Mouse (Mus musculus) embryonic facial prominence, embryonic 13.5 days (tissue): ENCODE data around the gene Gm30191. TPM values are rescaled to one million over a fixed set of nuclear protein-coding genes. Genes with fewer than 3 reads are reported as not detected.
"Not testable (repeated sequence)": the region's sequence is repeated elsewhere in the genome, so short reads cannot be mapped to it uniquely, and the experiment has no call there.

Experiments
- ATAC-seq: fragments of 200-750 bp; cut with Nextera tagmentation; 2 replicates; pipeline ENCODE4 v1.8.0; 2017; ENCODE audit warnings: low read depth; ENCODE audit not compliant: insufficient number of reproducible peaks, insufficient read depth, low FRiP score, low TSS enrichment
- H3K27ac ChIP-seq: fragments of 300-500 bp; sonication (generic); 2 replicates; pipeline ENCODE4 v1.5.1; 2015; ENCODE audit warnings: moderate library complexity, mild to moderate bottlenecking, inconsistent platforms
- H3K27me3 ChIP-seq: fragments of 300-500 bp; sonication (generic); 2 replicates; pipeline ENCODE4 v1.6.1; 2015; ENCODE audit warnings: mild to moderate bottlenecking, inconsistent platforms
- H3K36me3 ChIP-seq: fragments of 300-500 bp; sonication (generic); 2 replicates; pipeline ENCODE4 v1.6.1; 2015; ENCODE audit warnings: mild to moderate bottlenecking, inconsistent platforms
- H3K4me1 ChIP-seq: fragments of 300-500 bp; sonication (generic); 2 replicates; pipeline ENCODE4 v1.6.1; 2015; ENCODE audit warnings: inconsistent platforms
- H3K4me2 ChIP-seq: fragments of 300-500 bp; sonication (generic); 2 replicates; pipeline ENCODE4 v1.6.1; 2015; ENCODE audit warnings: moderate library complexity, mild to moderate bottlenecking, inconsistent platforms
- H3K4me3 ChIP-seq: fragments of 300-500 bp; sonication (generic); 2 replicates; pipeline ENCODE4 v1.5.1; 2015; ENCODE audit warnings: mild to moderate bottlenecking, inconsistent platforms
- H3K9ac ChIP-seq: fragments of 300-500 bp; sonication (generic); 2 replicates; pipeline ENCODE4 v1.6.1; 2015; ENCODE audit warnings: mild to moderate bottlenecking, inconsistent platforms
- H3K9me3 ChIP-seq: fragments of 300-500 bp; sonication (generic); 2 replicates; pipeline ENCODE4 v1.6.1; 2016; ENCODE audit warnings: inconsistent platforms
- WGBS: fragments of 180-500 bp; shearing (Covaris S2); methylation state at CpG from one replicate; pipeline ENCODE4 v1.1.7; 2015; ENCODE audit warnings: mixed read lengths; 5-methylcytosine and 5-hydroxymethylcytosine counted together
- polyA plus RNA-seq: library from polyadenylated mRNA; unstranded; fragments of >200 nt; fragmentation: Nextera tagmentation; extraction: Ambion mirVana; gene quantifications from 2 replicates; pipeline ENCODE4 v1.2.1, GENCODE M21; 2015

Gm30191 gene
- polyA plus RNA-seq, 1 experiment from 2014 or later, result not detected

DNA sequence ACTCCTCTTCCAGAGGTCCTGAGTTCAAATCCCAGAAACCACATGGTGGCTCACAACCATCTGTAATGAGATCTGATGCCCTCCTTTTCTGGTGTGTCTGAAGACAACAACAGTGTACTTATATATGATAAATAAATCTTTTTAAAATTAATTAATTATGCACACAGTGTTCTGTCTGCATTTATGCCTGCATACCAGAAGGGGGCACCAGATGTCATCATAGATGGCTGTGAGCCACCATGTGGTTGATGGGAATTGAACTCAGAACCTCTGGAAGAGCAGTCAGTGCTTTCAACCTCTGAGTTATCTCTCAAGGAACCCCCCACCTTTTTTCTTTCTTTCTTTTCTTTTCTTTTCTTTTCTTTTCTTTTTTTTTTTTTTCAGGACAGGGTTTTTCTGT is 22.9 kb downstream of the Gm30191 start:
- ATAC-seq, H3K27ac ChIP-seq: not testable (repeated sequence)

DNA sequence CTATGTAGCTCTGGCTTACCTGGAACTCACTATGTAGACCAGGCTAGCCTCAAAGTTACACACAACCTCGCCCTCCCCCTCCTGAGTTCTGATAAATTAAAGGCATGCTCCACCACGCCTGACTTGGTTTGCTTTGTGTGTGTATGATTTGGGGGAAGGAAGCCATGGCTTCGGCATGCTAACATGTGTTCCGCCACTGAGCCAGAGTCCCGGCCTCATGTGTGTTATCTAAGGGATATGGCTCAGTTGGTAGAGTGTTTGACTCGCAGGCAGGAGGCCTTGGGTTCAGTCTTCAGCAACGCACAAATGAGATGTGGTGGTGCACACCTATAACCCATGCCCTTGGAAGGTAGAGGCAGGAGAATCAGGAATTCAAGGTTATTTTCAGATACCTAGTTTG is 25.2 kb downstream of the Gm30191 start:
- Histone ChIP-seq H3K36me3 (peaks cover 14% of the 10 kb centered on the region), H3K27me3 (no peaks in the 10 kb centered on the region), H3K4me1 (peaks cover 12% of the 10 kb centered on the region; the same call in 1 of the 2 replicates), H3K9ac (no peak overlapping the region), H3K9me3 (no peaks in the 10 kb centered on the region), H3K27ac (no peak overlapping the region), H3K4me2 (no peak overlapping the region), H3K4me3 (no peak overlapping the region)
- 87% methylated on average over 7 of the region's 7 CpGs for WGBS
- ATAC-seq, result no peak

More for the DNA sequence above, 22.9 kb downstream of the Gm30191 start:
- H3K9me3 ChIP-seq, H3K4me2 ChIP-seq, H3K36me3 ChIP-seq, H3K4me3 ChIP-seq, H3K27me3 ChIP-seq, H3K9ac ChIP-seq: not testable (repeated sequence)
- peaks cover 12% of the 10 kb centered on the region; the same call in 1 of the 2 replicates for H3K4me1 ChIP-seq

DNA sequence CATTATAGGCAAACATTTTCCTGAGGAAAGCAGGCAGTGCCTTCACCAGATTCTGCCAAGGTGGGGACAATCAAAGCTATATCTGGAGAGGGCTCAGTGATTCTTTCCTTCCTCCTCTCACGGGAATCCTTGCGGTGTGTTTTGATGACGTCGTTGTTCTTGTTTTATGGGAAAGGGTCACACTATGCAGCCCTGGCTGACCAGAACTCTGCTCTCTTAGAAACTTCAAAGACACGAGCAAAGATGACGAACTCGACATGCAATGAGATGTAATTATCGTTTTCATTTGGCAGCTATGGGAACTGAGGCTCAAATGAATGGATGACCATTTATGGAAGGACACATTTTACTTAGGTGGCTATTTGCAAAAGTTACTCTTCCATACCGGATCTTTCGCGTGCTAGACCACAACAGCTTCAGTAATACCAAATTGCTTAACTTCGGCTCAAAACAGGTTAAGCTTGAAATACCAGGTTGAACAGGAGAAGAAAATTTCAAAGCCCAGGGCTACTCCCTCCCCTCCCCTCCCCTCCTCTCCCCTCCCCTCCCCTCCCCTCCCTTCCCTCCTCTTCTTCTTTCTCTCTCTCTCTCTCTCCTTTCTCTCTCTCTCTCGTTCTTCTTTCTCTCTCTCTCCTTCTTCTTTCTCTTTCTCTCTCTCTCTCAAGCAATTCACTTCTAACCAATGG is 26.1 kb downstream of the Gm30191 start:
- Histone ChIP-seq H3K27me3 (no peaks in the 10 kb centered on the region), H3K4me2 (peak overlapping the region; percentile 52), H3K9ac (no peak overlapping the region), H3K27ac (no peak overlapping the region), H3K4me3 (peak overlapping the region; percentile 18), H3K4me1 (peaks cover 12% of the 10 kb centered on the region; the same call in 1 of the 2 replicates), H3K9me3 (no peaks in the 10 kb centered on the region), H3K36me3 (peaks cover 23% of the 10 kb centered on the region)
- ATAC-seq, result no peak
- 24% methylated on average over 12 of the region's 13 CpGs for WGBS

DNA sequence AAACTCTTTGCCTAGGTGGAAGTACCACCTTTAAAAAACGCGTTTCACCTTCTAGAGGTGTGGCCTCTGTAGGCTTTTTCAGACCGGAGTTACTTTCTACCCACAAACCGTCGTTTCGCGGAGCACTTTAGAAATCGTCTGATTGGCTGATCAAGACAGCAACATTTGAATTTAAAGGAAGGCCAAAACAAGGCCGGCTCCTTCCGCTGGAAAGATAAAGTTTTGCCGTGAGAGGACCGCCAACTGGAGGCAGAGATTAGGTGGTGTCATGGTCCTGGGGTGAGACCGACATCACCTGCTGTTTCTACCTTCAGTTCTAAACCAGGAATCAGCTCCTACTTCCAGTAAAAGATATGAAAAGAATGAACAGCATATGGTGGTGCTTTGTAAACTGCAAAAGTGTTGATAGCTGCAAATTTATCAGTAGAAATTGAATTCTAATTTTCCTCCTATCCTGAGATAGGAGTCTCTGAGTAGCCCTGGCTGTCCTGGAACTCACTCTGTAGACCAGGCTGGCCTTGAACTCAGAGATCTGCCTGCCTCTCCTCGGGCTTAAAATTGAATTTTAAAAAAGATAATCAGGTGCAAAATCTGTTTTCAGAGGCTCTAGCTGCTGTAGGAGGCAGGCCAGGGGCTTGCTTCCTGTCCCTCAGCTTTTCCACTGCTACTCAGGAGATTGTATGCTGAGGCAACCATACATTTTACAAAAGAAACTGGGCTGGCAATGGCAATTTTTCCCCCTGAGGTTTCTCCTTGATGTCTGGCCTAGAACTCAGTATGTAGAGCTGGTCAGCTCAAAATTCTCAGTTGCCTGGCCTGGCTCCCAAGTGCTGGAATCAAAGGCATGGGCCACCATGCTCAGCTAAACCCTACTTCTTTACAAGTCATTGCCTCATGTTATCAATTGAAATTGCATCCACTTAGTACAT is 26.9 kb downstream of the Gm30191 start:
- WGBS, result 4% methylated on average over 14 of the region's 14 CpGs
- Histone ChIP-seq H3K9me3 (no peaks in the 10 kb centered on the region), H3K4me1 (peaks cover 12% of the 10 kb centered on the region; the same call in 1 of the 2 replicates), H3K27ac (no peak overlapping the region), H3K4me3 (peak overlapping the region; percentile 18), H3K9ac (no peak overlapping the region), H3K36me3 (peaks cover 29% of the 10 kb centered on the region), H3K4me2 (peak overlapping the region; percentile 52), H3K27me3 (no peaks in the 10 kb centered on the region)
- ATAC-seq, result no peak

DNA sequence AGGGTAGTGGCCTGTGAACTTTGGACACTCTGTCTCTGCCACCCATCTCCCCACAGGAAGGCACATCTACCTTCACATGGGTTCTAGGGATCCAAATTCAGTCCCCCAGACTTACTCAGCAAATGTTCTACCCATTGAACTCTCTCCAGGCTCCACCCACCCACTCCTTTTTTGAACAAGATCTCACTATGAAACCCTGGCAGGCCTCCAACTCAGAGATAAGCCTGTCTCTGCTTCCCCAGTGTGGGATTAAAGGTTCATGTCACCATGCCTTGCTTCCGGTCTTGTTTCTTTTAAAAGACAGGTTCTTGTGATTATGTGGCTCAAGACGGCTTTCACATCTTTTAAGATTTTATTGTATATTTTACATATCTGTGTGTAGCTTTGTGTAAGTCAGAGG is 38.2 kb downstream of the Gm30191 start:
- Histone ChIP-seq H3K4me3 (no peak overlapping the region), H3K4me2 (no peak overlapping the region), H3K27ac (no peak overlapping the region), H3K27me3 (no peaks in the 10 kb centered on the region), H3K4me1 (peaks cover 20% of the 10 kb centered on the region), H3K9ac (no peak overlapping the region), H3K36me3 (peaks cover 43% of the 10 kb centered on the region), H3K9me3 (no peaks in the 10 kb centered on the region)
- WGBS, result 90% methylated on average over 2 of the region's 2 CpGs
- no peak for ATAC-seq

DNA sequence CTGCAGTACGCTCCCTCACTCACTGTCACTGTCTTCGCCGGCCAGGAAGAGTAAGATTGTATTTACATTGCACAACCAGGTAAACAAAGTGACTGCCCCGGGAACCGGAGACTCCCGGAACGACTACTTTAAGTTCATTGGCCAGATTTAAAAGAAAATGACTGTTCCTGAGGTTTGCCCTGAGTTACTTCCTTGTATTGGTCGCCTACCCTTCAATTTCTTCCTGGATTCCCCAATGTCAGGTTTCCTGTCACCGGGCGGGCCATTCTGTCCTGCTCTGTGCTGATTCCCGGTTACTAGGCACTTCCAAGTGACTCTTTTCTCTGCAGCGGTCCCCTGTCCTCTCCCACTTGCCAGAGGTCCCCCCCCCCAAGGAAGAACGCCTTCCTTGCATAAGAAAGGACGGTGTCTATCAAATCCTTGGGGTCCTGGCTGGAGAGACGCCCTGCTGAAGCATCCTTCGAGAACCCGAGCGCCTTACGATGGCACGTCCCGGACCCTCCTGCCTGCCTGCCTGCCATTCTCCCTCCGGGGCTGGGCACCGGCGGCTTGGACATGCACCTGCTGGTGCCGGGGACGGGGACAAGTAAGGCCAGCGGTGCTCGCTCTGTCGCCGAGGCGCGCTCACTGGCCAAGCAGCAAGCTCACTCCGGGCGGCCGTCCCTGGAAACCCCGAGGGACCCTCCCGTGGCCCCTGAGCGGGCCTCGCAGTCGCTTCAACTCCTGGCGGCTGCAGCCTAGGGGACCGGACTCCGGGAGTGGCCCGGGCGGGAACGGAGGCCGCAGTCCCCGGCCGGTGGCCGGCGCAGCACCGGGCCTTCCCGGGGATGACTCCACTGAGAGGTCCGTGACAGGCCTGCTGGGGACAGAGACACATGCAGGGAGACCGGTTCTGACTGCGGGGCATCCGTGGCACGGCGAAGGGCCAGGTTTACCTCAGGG is 39.8 kb downstream of the Gm30191 start:
- Histone ChIP-seq H3K36me3 (peaks cover 29% of the 10 kb centered on the region), H3K4me3 (peak overlapping the region; percentile 100), H3K27ac (peak overlapping the region; percentile 100), H3K4me2 (peak overlapping the region; percentile 91), H3K9ac (peak overlapping the region; percentile 99), H3K4me1 (peaks cover 20% of the 10 kb centered on the region), H3K27me3 (no peaks in the 10 kb centered on the region), H3K9me3 (no peaks in the 10 kb centered on the region)
- peak; percentile 21; the same call in 1 of the 2 replicates for ATAC-seq
- 3% methylated on average over 59 of the region's 59 CpGs for WGBS

DNA sequence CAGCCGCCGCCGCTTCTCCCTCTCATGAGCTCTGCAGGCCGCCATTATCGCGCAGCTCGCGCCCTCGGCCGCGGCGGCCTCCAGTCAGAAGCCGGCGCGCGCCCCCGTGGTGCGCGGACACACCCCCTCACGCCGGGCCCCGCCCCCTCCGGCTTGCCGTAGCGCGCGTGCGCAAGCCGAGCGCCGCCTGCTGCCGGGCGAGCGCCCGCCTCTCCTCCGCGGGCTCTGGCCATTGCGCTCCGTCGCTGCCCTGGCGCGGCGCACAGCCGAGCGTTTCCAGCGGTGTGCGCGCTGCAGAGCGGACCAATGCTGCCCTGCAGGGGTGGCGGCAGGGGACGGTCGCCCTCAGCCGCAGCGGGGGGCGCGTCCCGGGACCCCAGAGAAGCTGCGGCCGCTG is 40.4 kb downstream of the Gm30191 start:
- peak; percentile 94 for ATAC-seq
- peaks cover 23% of the 10 kb centered on the region for H3K36me3 ChIP-seq
- H3K27ac ChIP-seq, result peak overlapping the region; percentile 100
- H3K4me3 ChIP-seq, result peak overlapping the region; percentile 100
- peak overlapping the region; percentile 91 for H3K4me2 ChIP-seq
- H3K9me3 ChIP-seq, result no peaks in the 10 kb centered on the region
- peak overlapping the region; percentile 99 for H3K9ac ChIP-seq
- H3K27me3 ChIP-seq, result no peaks in the 10 kb centered on the region
- WGBS, result under 1% methylated on average over 57 of the region's 59 CpGs
- peaks cover 20% of the 10 kb centered on the region for H3K4me1 ChIP-seq

DNA sequence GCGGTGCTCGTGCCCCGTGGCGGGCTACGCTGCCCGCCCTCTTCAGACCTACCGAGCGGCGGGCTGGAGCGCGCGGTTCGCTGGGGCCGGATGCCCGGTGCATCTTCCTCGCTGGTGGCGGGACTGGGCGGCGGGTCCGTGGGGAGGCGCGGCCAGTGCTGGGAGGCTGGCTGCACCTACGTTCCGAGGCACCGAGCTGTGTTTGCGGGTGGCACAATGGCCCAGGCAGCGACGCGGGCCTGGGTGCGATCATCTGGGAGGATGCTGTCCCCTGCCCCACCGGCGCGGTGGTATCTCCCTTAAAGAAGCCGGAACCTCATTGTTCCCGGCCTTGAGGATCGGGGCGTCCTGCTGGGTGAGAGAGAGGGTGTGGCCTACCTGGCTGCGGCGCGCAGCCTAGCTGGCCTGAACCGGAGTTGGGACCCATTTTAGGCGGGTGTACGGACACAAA is 40.9 kb downstream of the Gm30191 start, which contains the start of gene Pdik1l:
Pdik1l (minus strand) TSS at position 321 of the 451 bp plus-strand sequence.
- H3K27me3 ChIP-seq, result 0 out of 2 replicates have a peak, but pooled peaks cover 2% of the 10 kb centered on the region
- ATAC-seq, result peak; percentile 78
- WGBS, result under 1% methylated on average over 43 of the region's 43 CpGs
- H3K27ac ChIP-seq, result peak within 1 kb of the TSS; percentile 100
- H3K9ac ChIP-seq, result peak within 1 kb of the TSS; percentile 99
- H3K4me2 ChIP-seq, result peak within 1 kb of the TSS; percentile 91
- H3K36me3 ChIP-seq, result peaks cover 19% of the 10 kb centered on the region
- no peaks in the 10 kb centered on the region for H3K9me3 ChIP-seq
- peak within 1 kb of the TSS; percentile 100 for H3K4me3 ChIP-seq
- H3K4me1 ChIP-seq, result peaks cover 20% of the 10 kb centered on the region

DNA sequence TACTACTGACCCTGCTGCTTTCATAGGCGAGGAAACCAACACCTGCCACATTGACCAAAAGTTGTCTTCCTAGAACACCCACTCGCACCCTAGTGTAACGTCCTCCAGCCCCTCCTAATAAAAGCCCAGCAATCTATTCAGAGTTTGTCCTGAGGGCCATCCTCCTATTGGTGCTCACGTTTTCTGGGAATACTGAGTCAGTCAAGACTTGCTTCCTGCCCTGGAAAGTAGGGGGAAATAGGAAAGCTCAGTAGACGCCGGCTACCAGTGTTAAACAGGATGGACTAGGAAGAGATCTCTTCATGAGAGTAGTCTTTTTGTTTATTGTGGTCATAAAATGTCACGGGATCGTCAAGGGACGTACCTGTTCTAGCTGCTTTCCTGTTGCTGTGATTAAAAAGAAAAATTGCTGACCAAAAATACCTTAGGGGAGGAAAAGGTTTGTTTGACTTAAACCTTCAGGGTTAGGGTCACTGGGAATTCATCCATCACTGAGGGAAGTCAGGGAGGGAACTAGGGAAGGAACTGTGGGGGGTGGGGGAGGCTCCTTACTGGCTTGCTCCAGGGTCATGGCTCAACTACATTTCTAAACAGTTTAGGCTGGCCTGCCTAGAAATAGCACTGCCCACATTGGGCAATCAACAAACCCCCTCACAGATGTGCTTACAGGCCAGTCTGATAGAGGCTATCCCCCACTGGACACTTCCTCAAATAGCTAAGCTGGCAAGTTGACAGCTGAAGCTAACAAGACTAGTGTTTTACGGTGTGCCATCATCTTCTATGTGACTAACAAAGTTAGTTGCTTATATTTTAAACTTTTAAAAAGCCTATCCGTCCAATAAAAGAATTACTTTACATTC is 41.9 kb downstream of the Gm30191 start:
- Histone ChIP-seq H3K27ac (peak overlapping the region; percentile 100), H3K9ac (peak overlapping the region; percentile 99)

DNA sequence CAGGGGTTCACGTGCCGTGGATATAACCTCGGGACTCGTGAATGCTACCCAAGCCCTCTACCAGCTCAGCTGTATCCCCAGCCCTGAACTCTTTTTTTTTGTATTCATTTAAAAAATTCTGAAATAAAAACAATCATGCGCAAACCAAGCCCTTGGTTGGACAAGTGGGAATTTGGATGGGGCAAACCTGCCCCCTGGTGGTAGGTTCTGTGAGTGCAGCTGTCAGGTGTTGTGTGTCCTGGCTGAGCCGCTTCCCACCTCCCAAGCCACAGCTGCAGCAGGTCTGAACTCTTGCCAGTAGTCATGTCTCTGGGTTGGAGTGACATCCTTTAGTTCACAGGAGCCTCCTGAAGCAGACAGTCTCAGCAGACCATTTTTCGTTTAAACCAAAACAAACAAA is 45.3 kb downstream of the Gm30191 start:
- H3K27ac ChIP-seq, result no peak overlapping the region
- H3K27me3 ChIP-seq, result 0 out of 2 replicates have a peak, but pooled peaks cover 15% of the 10 kb centered on the region
- no peak overlapping the region for H3K4me2 ChIP-seq
- no peak for ATAC-seq
- H3K36me3 ChIP-seq, result no peaks in the 10 kb centered on the region
- peaks cover 4% of the 10 kb centered on the region; the same call in 1 of the 2 replicates for H3K9me3 ChIP-seq
- WGBS, result 19% methylated on average over 7 of the region's 7 CpGs
- H3K9ac ChIP-seq, result no peak overlapping the region
- no peak overlapping the region for H3K4me3 ChIP-seq
- peaks cover 9% of the 10 kb centered on the region for H3K4me1 ChIP-seq

More for the DNA sequence above, 41.9 kb downstream of the Gm30191 start:
- Histone ChIP-seq H3K36me3 (peaks cover 9% of the 10 kb centered on the region), H3K9me3 (no peaks in the 10 kb centered on the region), H3K4me2 (peak overlapping the region; percentile 91), H3K27me3 (0 out of 2 replicates have a peak, but pooled peaks cover 10% of the 10 kb centered on the region), H3K4me1 (peaks cover 20% of the 10 kb centered on the region), H3K4me3 (peak overlapping the region; percentile 100)
- 46% methylated on average over 11 of the region's 11 CpGs for WGBS
- no peak for ATAC-seq
